Mouse (Mus musculus) limb, embryonic 11.5 days (tissue): ENCODE results near the gene Vmn1r4. TPM values are rescaled to one million over a fixed set of nuclear protein-coding genes. Genes with fewer than 3 reads are reported as not detected.

Experiments used
- polyA plus RNA-seq: library from polyadenylated mRNA; unstranded; fragments of >200 nt; fragmentation: Nextera tagmentation; extraction: Ambion mirVana; gene quantifications from 2 replicates; pipeline ENCODE4 v1.2.1, GENCODE M21; 2014

Gene Vmn1r4
- polyA plus RNA-seq, 1 experiment from 2014 or later = 0.16 TPM

Other genes with a start within 250 kb of the Vmn1r4 start
- gene Lsm5, start 219.3 kb upstream of the Vmn1r4 start, polyA plus RNA-seq = 234 and 235 TPM in 2 replicates
- gene Avl9, start 209.1 kb upstream of the Vmn1r4 start, polyA plus RNA-seq = 16.5 and 18.7 TPM in 2 replicates
- gene Kbtbd2, start 126.2 kb upstream of the Vmn1r4 start, polyA plus RNA-seq = 34.6 and 40.3 TPM in 2 replicates
- gene Fkbp9, start 92.0 kb upstream of the Vmn1r4 start, polyA plus RNA-seq = 72.3 and 73.0 TPM in 2 replicates
- 61.6 and 64.9 TPM in 2 replicates for gene Nt5c3, start 83 bp upstream of the Vmn1r4 start, polyA plus RNA-seq
- not detected in 2 replicates for gene Vmn1r5, start 46.3 kb downstream of the Vmn1r4 start, polyA plus RNA-seq
- not detected in 2 replicates for gene Vmn1r6, start 73.2 kb downstream of the Vmn1r4 start, polyA plus RNA-seq
- gene Vmn1r7, start 101.3 kb downstream of the Vmn1r4 start, polyA plus RNA-seq = not detected in 2 replicates
- gene Vmn1r8, start 108.3 kb downstream of the Vmn1r4 start, polyA plus RNA-seq = not detected in 2 replicates
- gene Vmn1r9, start 142.8 kb downstream of the Vmn1r4 start, polyA plus RNA-seq = not detected in 2 replicates
- not detected in 2 replicates for gene Vmn1r10, start 185.4 kb downstream of the Vmn1r4 start, polyA plus RNA-seq
- not detected in 2 replicates for gene Vmn1r11, start 209.4 kb downstream of the Vmn1r4 start, polyA plus RNA-seq
- not detected in 2 replicates for gene Vmn1r12, start 232.9 kb downstream of the Vmn1r4 start, polyA plus RNA-seq